In genomic region chr10:128612433-128613153, GRCm38 (mm10) we compare ENCODE assay signal across 8 mouse cellular contexts. TPM values are rescaled to one million over a fixed set of nuclear protein-coding genes. Genes with fewer than 3 reads are reported as not detected.
DNase-seq lines count a peak whose midpoint lies in the region; ATAC-seq lines count a peak whose summit lies in the region.

No protein-coding gene starts in this region.

- H3K4me1 ChIP-seq in forebrain, embryonic 13.5 days, result no peaks in the 10 kb centered on the region
- H3K4me1 ChIP-seq in neural tube, embryonic 15.5 days, result peaks cover 3% of the 10 kb centered on the region; the same call in 1 of the 2 replicates

- H3K27me3 ChIP-seq in forebrain, embryonic 13.5 days, result no peaks in the 10 kb centered on the region
- no peaks in the 10 kb centered on the region for H3K27me3 ChIP-seq in neural tube, embryonic 15.5 days (replicated peaks)

- peak; percentile 55; the same call in 1 of the 2 replicates for ATAC-seq in forebrain, embryonic 13.5 days
- peak; percentile 72 for ATAC-seq in neural tube, embryonic 15.5 days (ENCODE audit: low FRiP score)

- intact Hi-C loops in heart, postnatal 36 days (cut with DNase I), result loop anchor here (5.0 kb wide), 2 partner anchors 45 to 60 kb away; partner anchors contain the start of gene Pa2g4

- peak overlapping the region; percentile 24; the same call in 1 of the 2 replicates for H3K4me2 ChIP-seq in forebrain, embryonic 13.5 days
- H3K4me2 ChIP-seq in neural tube, embryonic 15.5 days, result peak overlapping the region; percentile 42

- H3K4me3 ChIP-seq in forebrain, embryonic 13.5 days, result no peak overlapping the region
- H3K4me3 ChIP-seq in neural tube, embryonic 15.5 days (replicated peaks), result no peak overlapping the region

- H3K36me3 ChIP-seq in forebrain, embryonic 13.5 days (ENCODE audit: poor library complexity, severe bottlenecking), result no peaks in the 10 kb centered on the region
- no peaks in the 10 kb centered on the region for H3K36me3 ChIP-seq in neural tube, embryonic 15.5 days

- H3K9me3 ChIP-seq in forebrain, embryonic 13.5 days (replicated peaks), result no peaks in the 10 kb centered on the region
- no peaks in the 10 kb centered on the region for H3K9me3 ChIP-seq in neural tube, embryonic 15.5 days (replicated peaks)

- WGBS in forebrain, embryonic 13.5 days, result 16% methylated on average over 16 of the region's 16 CpGs
- WGBS in neural tube, embryonic 15.5 days, result 15% methylated on average over 16 of the region's 16 CpGs

- H3K9ac ChIP-seq in forebrain, embryonic 13.5 days, result no peak overlapping the region
- 0 out of 2 replicates have a peak overlapping the region, but pooled peaks have one; percentile 32 for H3K9ac ChIP-seq in neural tube, embryonic 15.5 days (replicated peaks)

- H3K27ac ChIP-seq in forebrain, embryonic 13.5 days, result no peak overlapping the region
- no peak overlapping the region for H3K27ac ChIP-seq in neural tube, embryonic 15.5 days (replicated peaks)

- peak; percentile 86 for DNase-seq in ES-CJ7 (ENCODE audit: low read depth, low spot score)
- peak; percentile 83 for DNase-seq in c-Kit-positive CD71-positive TER-119-positive erythroid progenitor cells, embryonic 14.5 days (ENCODE audit: low spot score)
- peak; percentile 71 to 82 for DNase-seq in heart, postnatal 36 days
- DNase-seq in layer of hippocampus, adult 11-12 months (ENCODE audit: low spot score), result peak; percentile 60
- DNase-seq in lung, adult 18-20 months, result peak; percentile 65
- peak; percentile 87 for DNase-seq in testis, postnatal 10 days (ENCODE audit: low spot score)

RNA-seq across cellular contexts. Expression of gene Rps26, which starts 14.0 kb away (rescaled TPM):
- 531 and 638 TPM in 2 replicates for polyA plus RNA-seq in forebrain, embryonic 13.5 days (2015; fragmentation: Nextera tagmentation; extraction: Ambion mirVana)
- 100 to 1,000 TPM; 246 to 289 TPM for total RNA-seq in heart, postnatal 36 days (2021)
- 381 and 453 TPM in 2 replicates for polyA plus RNA-seq in neural tube, embryonic 15.5 days (2015; fragmentation: Nextera tagmentation; extraction: Ambion mirVana)

RNA-seq across cellular contexts. Expression of gene Erbb3, which starts 23.1 kb away (rescaled TPM):
- polyA plus RNA-seq in forebrain, embryonic 13.5 days (2015; fragmentation: Nextera tagmentation; extraction: Ambion mirVana), result 0.12 and 0.28 TPM in 2 replicates
- total RNA-seq in heart, postnatal 36 days (2021), result 1 to 10 TPM; 8.9 to 9.2 TPM
- polyA plus RNA-seq in neural tube, embryonic 15.5 days (2015; fragmentation: Nextera tagmentation; extraction: Ambion mirVana), result 3.1 and 6.6 TPM in 2 replicates

RNA-seq across cellular contexts. Expression of gene Ikzf4, which starts 33.2 kb away (rescaled TPM):
- polyA plus RNA-seq in forebrain, embryonic 13.5 days (2015; fragmentation: Nextera tagmentation; extraction: Ambion mirVana), result 7.3 and 8.1 TPM in 2 replicates
- total RNA-seq in heart, postnatal 36 days (2021), result under 1 TPM; 0.62 to 0.69 TPM
- polyA plus RNA-seq in neural tube, embryonic 15.5 days (2015; fragmentation: Nextera tagmentation; extraction: Ambion mirVana), result 15.2 and 17.0 TPM in 2 replicates

RNA-seq across cellular contexts. Expression of gene Pa2g4, which starts 46.8 kb away (rescaled TPM):
- 173 and 186 TPM in 2 replicates for polyA plus RNA-seq in forebrain, embryonic 13.5 days (2015; fragmentation: Nextera tagmentation; extraction: Ambion mirVana)
- total RNA-seq in heart, postnatal 36 days (2021), result 10 to 100 TPM; 43.4 to 50.5 TPM
- 121 and 157 TPM in 2 replicates for polyA plus RNA-seq in neural tube, embryonic 15.5 days (2015; fragmentation: Nextera tagmentation; extraction: Ambion mirVana)
